Mouse (Mus musculus): Measurements from ENCODE around the gene 4930402H24Rik. TPM values are rescaled to one million over a fixed set of nuclear protein-coding genes. Genes with fewer than 3 reads are reported as not detected.
A peak's percentile ranks its signal among the peaks of the same experiment; 100 is the strongest.
"Not testable (repeated sequence)": the region's sequence is repeated elsewhere in the genome, so short reads cannot be mapped to it uniquely, and the experiment has no call there.

The 4930402H24Rik gene
- polyA plus RNA-seq, 1 experiment from 2014 or later, result 99.6 TPM

DNA sequence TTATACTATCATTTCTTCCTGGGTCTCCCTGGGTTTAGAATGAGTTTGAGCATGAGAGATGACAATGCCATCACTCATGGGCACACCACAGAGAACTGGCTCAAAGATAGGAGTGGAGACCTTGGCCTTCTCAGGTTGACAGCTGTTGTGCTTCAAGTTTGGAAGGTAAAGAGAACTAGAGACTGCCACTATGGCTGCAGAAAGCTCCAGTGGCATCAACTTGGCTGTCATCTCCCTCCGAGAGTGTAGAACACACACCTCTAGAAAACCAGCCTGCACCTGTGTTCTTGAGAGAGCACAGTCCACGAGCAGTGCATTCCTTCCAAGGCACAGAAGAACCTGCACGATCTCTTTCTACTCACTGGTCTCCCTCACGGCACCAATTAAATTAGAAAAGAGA is 76.7 kb downstream of the 4930402H24Rik start:
- H3K27me3 ChIP-seq (ENCODE audit: control insufficient read depth, insufficient read depth, low read length), result no peaks in the 10 kb centered on the region
- H3K36me3 ChIP-seq (replicated peaks; ENCODE audit: control insufficient read depth, insufficient read depth), result peaks cover 15% of the 10 kb centered on the region
- DNase-seq (ENCODE audit: low spot score) (no peak), ATAC-seq (ENCODE audit: low FRiP score) (no peak)
- H3K4me3 ChIP-seq (replicated peaks; ENCODE audit: low read length), result no peak overlapping the region
- no peak overlapping the region for H3K9ac ChIP-seq
- peaks cover 5% of the 10 kb centered on the region; the same call in 1 of the 2 replicates for H3K4me1 ChIP-seq (replicated peaks; ENCODE audit: control insufficient read depth, insufficient read depth, low read length)
- 90% methylated on average over 4 of the region's 4 CpGs for WGBS
- no peaks in the 10 kb centered on the region for H3K9me3 ChIP-seq (ENCODE audit: control insufficient read depth, low read length)
- no peak overlapping the region for H3K27ac ChIP-seq
- no peak overlapping the region for H3K4me2 ChIP-seq (replicated peaks)

DNA sequence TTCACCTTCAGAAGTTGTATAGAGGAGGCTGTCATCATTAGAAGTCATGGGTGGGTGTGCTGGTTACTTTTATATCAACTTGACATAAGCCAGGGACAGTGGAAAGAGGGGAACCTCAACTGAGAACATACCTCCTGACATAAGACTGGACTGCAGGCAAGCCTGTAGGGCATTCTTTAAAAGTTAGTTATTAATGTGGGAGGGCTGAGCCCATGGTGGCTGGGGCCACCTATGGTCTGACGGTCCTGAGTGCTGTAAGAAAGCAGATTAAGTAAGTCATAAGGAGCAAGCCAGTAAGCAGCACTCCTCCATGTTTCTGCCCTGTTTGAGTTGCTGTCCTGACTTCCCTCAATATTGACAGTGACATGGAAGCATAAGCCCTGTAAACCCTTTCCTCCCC is 77.5 kb downstream of the 4930402H24Rik start:
- Histone ChIP-seq H3K27me3 (ENCODE audit: control insufficient read depth, insufficient read depth, low read length) (no peaks in the 10 kb centered on the region), H3K4me3 (replicated peaks; ENCODE audit: low read length) (no peak overlapping the region), H3K9me3 (ENCODE audit: control insufficient read depth, low read length) (no peaks in the 10 kb centered on the region), H3K9ac (no peak overlapping the region), H3K4me2 (replicated peaks) (no peak overlapping the region), H3K27ac (no peak overlapping the region), H3K4me1 (replicated peaks; ENCODE audit: control insufficient read depth, insufficient read depth, low read length) (peaks cover 5% of the 10 kb centered on the region; the same call in 1 of the 2 replicates), H3K36me3 (replicated peaks; ENCODE audit: control insufficient read depth, insufficient read depth) (peaks cover 10% of the 10 kb centered on the region)
- DNase-seq (ENCODE audit: low spot score) (no peak), ATAC-seq (ENCODE audit: low FRiP score) (no peak)
- 83% methylated on average over 1 of the region's 1 CpGs for WGBS

DNA sequence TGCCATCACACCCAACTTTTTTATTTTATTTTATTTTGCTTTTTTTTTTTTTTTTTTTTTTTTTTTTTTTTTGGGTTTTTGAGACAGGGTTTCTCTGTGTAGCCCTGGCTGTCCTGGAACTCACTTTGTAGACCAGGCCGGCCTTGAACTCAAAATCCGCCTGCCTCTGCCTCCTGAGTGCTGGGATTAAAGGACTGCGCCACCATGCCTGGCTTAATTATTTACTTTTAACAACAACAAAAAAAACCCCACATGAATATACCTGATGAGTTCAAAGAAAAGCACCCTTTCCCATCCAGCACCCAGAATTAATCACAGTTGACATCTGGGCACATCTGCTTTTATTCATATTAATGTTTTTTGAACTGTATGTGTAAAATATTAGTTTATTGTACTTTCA is 78.1 kb downstream of the 4930402H24Rik start:
- H3K9ac ChIP-seq; H3K4me1 ChIP-seq (replicated peaks; ENCODE audit: control insufficient read depth, insufficient read depth, low read length); H3K4me2 ChIP-seq (replicated peaks); H3K36me3 ChIP-seq (replicated peaks; ENCODE audit: control insufficient read depth, insufficient read depth); H3K4me3 ChIP-seq (replicated peaks; ENCODE audit: low read length); DNase-seq (ENCODE audit: low spot score); H3K27me3 ChIP-seq (ENCODE audit: control insufficient read depth, insufficient read depth, low read length); H3K9me3 ChIP-seq (ENCODE audit: control insufficient read depth, low read length); H3K27ac ChIP-seq; ATAC-seq (ENCODE audit: low FRiP score): not testable (repeated sequence)
- WGBS, result 91% methylated on average over 3 of the region's 3 CpGs

DNA sequence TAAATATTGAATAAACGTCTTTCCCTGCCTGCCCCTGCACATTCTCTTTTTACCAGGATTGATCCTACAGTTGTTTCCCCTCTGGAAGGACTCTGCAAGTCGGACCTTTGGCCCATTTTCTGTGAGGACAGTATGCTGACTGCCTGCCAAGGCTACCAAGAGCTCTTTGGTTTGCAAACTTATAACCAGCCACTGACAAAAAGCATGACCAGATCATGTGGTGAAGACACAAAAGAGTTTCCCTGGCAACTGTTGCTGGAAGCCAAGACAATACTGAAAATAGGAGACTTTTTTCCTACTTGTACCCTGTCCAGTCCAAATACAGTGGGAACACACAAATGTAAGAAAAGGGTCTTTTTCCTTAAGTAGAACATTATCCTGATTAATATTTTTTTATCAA is 78.8 kb downstream of the 4930402H24Rik start:
- 26% methylated on average over 2 of the region's 2 CpGs for WGBS
- DNase-seq (ENCODE audit: low spot score) (peak; percentile 67), ATAC-seq (ENCODE audit: low FRiP score) (peak; percentile 75; the same call in 1 of the 2 replicates)
- peak overlapping the region; percentile 46 for H3K27ac ChIP-seq
- H3K4me2 ChIP-seq (replicated peaks), result no peak overlapping the region
- H3K36me3 ChIP-seq (replicated peaks; ENCODE audit: control insufficient read depth, insufficient read depth), result peaks cover 7% of the 10 kb centered on the region
- H3K9ac ChIP-seq, result no peak overlapping the region
- H3K4me3 ChIP-seq (replicated peaks; ENCODE audit: low read length), result no peak overlapping the region
- H3K9me3 ChIP-seq (ENCODE audit: control insufficient read depth, low read length), result no peaks in the 10 kb centered on the region
- H3K4me1 ChIP-seq (replicated peaks; ENCODE audit: control insufficient read depth, insufficient read depth, low read length), result peaks cover 5% of the 10 kb centered on the region; the same call in 1 of the 2 replicates
- no peaks in the 10 kb centered on the region for H3K27me3 ChIP-seq (ENCODE audit: control insufficient read depth, insufficient read depth, low read length)

DNA sequence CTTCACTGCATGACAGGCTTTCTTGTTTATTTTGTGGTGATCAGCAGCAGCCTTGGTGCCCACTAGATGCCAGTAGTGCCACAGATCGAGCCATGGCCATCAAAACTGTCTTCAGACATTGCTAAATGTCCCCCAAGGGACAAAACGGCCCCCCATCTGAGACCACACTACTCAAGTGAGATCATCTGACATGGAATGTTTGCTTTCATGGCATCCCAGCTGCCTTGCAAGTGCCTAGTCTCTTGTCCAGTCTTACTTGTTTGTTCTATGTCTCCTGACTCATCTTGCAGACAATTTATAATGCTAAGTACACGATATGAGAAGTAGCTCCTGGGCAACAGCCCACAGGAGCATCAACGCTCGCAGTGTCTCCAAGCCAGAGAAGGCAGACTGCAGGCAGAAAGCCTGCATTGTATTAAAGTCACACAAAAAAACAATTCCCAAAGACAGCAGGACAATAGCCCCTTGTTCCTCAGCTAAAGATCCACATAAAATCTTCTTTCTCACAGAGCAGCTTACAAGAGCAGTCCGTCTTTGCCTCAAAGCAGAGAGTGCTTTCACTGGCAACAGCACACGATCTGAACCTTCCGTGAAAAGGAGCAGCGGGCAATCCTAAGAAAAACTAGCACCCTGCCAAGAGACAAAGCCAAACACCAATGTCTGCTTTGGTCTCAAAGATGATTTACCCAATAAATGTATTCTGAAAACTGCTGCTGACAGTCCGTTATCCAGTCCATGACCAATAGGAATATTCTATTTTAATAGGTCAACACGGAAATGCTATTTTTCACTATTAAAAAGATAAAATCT is 87.2 kb downstream of the 4930402H24Rik start:
- Histone ChIP-seq H3K4me3 (replicated peaks; ENCODE audit: low read length) (no peak overlapping the region), H3K9me3 (ENCODE audit: control insufficient read depth, low read length) (no peaks in the 10 kb centered on the region), H3K9ac (no peak overlapping the region), H3K27ac (peak overlapping the region; percentile 3), H3K27me3 (ENCODE audit: control insufficient read depth, insufficient read depth, low read length) (no peaks in the 10 kb centered on the region), H3K36me3 (replicated peaks; ENCODE audit: control insufficient read depth, insufficient read depth) (peaks cover 79% of the 10 kb centered on the region), H3K4me2 (replicated peaks) (no peak overlapping the region), H3K4me1 (replicated peaks; ENCODE audit: control insufficient read depth, insufficient read depth, low read length) (no peaks in the 10 kb centered on the region)
- ATAC-seq (ENCODE audit: low FRiP score), result peak; percentile 70; the same call in 1 of the 2 replicates
- 17% methylated on average over 11 of the region's 11 CpGs for WGBS
- peak; percentile 41 for DNase-seq (ENCODE audit: low spot score)

DNA sequence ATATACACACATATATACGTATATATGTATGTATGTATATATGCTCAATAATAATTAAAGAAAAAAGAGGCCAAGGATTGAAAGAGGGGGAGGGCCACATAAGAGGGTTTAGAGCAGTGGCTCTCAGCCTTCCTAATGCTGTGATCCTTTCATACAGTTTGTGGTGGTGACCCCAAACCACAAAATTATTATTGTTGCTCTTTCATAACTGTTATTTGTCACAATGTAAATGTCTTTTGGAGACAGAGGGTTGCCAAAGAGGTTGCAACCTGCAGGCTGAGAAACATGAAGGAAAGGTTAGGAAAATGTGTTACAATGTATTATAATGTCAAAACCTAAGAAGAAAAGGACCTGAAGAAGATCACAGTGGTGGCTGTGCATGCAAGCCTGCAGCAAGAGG is 88.3 kb downstream of the 4930402H24Rik start:
- 86% methylated on average over 1 of the region's 1 CpGs for WGBS
- Histone ChIP-seq H3K4me2 (replicated peaks) (no peak overlapping the region), H3K4me1 (replicated peaks; ENCODE audit: control insufficient read depth, insufficient read depth, low read length) (no peaks in the 10 kb centered on the region), H3K27ac (no peak overlapping the region), H3K4me3 (replicated peaks; ENCODE audit: low read length) (no peak overlapping the region), H3K9me3 (ENCODE audit: control insufficient read depth, low read length) (no peaks in the 10 kb centered on the region), H3K9ac (no peak overlapping the region), H3K27me3 (ENCODE audit: control insufficient read depth, insufficient read depth, low read length) (no peaks in the 10 kb centered on the region), H3K36me3 (replicated peaks; ENCODE audit: control insufficient read depth, insufficient read depth) (peaks cover 91% of the 10 kb centered on the region)
- no peak for DNase-seq (ENCODE audit: low spot score)
- no peak for ATAC-seq (ENCODE audit: low FRiP score)

DNA sequence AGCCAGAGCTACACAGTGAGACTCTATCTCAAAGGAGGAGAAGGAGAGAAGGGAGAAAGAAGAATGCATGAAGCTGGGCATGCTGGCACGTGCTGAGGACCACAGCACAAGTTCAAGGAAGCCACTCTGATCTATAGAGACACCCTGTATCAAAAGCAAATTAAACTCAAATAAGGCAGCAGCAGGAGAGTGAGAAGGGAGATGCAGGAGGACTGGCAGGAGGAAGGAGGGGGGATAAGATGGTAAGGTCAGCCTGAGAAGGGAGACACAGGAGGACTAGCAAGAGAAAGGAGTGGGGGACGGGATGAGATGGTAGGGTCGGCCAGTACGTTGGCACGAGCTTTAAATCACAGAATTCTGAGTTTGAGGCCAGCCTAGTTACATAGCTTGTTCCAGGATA is 90.0 kb downstream of the 4930402H24Rik start:
- H3K36me3 ChIP-seq (replicated peaks; ENCODE audit: control insufficient read depth, insufficient read depth), result peaks cover 99% of the 10 kb centered on the region
- no peak for ATAC-seq (ENCODE audit: low FRiP score)

DNA sequence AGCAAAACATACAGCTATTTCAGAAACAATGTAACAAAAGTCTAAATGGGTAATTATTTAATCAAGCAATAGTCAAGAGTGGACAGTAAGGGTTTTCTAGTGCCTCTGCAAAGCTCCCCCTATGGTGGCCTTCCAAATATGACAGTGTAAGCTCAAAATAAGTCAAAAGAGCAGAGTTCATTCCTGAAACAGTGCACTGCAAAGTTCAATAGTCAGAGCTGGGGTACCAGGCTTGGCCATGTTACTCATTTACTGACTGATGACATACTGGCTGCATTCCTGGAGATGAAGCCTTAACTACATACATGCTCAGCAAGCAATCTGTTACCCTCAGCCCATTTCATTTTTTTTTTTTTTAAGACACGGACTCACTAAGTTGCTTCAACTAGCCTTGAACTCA is 91.7 kb downstream of the 4930402H24Rik start:
- DNase-seq (ENCODE audit: low spot score) (no peak), ATAC-seq (ENCODE audit: low FRiP score) (no peak)
- peaks cover 97% of the 10 kb centered on the region for H3K36me3 ChIP-seq (replicated peaks; ENCODE audit: control insufficient read depth, insufficient read depth)
- no peak overlapping the region for H3K27ac ChIP-seq
- no peak overlapping the region for H3K4me2 ChIP-seq (replicated peaks)
- no peaks in the 10 kb centered on the region for H3K27me3 ChIP-seq (ENCODE audit: control insufficient read depth, insufficient read depth, low read length)
- H3K9ac ChIP-seq, result no peak overlapping the region
- 94% methylated on average over 1 of the region's 1 CpGs for WGBS
- H3K4me3 ChIP-seq (replicated peaks; ENCODE audit: low read length), result no peak overlapping the region
- no peaks in the 10 kb centered on the region for H3K9me3 ChIP-seq (ENCODE audit: control insufficient read depth, low read length)
- no peaks in the 10 kb centered on the region for H3K4me1 ChIP-seq (replicated peaks; ENCODE audit: control insufficient read depth, insufficient read depth, low read length)

More for the DNA sequence above, 90.0 kb downstream of the 4930402H24Rik start:
- Histone ChIP-seq H3K9me3 (ENCODE audit: control insufficient read depth, low read length) (no peaks in the 10 kb centered on the region), H3K9ac (no peak overlapping the region), H3K4me2 (replicated peaks) (no peak overlapping the region), H3K4me1 (replicated peaks; ENCODE audit: control insufficient read depth, insufficient read depth, low read length) (no peaks in the 10 kb centered on the region), H3K27me3 (ENCODE audit: control insufficient read depth, insufficient read depth, low read length) (no peaks in the 10 kb centered on the region), H3K27ac (no peak overlapping the region), H3K4me3 (replicated peaks; ENCODE audit: low read length) (no peak overlapping the region)
- 92% methylated on average over 5 of the region's 5 CpGs for WGBS
- DNase-seq (ENCODE audit: low spot score), result no peak

DNA sequence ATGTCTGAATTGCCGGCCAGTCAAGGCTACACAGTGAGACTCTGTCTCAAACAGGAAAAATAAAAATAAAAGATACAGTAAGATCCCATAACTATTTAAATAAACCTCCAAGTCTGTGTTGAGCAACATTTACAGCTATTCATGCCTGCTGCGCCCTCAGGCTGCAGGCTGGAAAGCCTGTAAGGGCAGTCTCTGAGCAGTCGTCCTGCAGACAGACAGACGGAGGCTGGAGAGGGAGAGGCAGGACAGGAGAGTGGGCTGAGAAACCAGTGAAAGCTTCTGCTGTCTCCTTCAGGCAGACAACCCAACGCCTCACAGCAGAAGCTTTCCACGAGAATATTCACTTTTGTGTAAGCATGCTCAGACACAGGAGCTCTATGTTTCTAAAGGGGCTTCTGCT is 92.5 kb downstream of the 4930402H24Rik start:
- Histone ChIP-seq H3K9me3 (ENCODE audit: control insufficient read depth, low read length) (no peaks in the 10 kb centered on the region), H3K4me1 (replicated peaks; ENCODE audit: control insufficient read depth, insufficient read depth, low read length) (no peaks in the 10 kb centered on the region), H3K4me3 (replicated peaks; ENCODE audit: low read length) (no peak overlapping the region), H3K27me3 (ENCODE audit: control insufficient read depth, insufficient read depth, low read length) (no peaks in the 10 kb centered on the region), H3K4me2 (replicated peaks) (no peak overlapping the region), H3K27ac (no peak overlapping the region), H3K9ac (no peak overlapping the region), H3K36me3 (replicated peaks; ENCODE audit: control insufficient read depth, insufficient read depth) (peaks cover 97% of the 10 kb centered on the region)
- DNase-seq (ENCODE audit: low spot score), result no peak
- 88% methylated on average over 6 of the region's 6 CpGs for WGBS
- no peak for ATAC-seq (ENCODE audit: low FRiP score)
